In genomic region chr11:96685381-96685780, GRCm38 (mm10) we compare ENCODE assay signal across 15 mouse cellular contexts.
DNase-seq lines count a peak whose midpoint lies in the region; ATAC-seq and TF ChIP-seq lines count a peak whose summit lies in the region.
"Had no signal": no experiment of that assay in that cellular context is flagged by ENCODE, and none has a peak within 500 bp of the region (broad histone marks: within the 10 kb centered on the region; RNA-seq: fewer than 3 reads in every experiment).

No protein-coding gene starts in this region.

- no peak for ATAC-seq in hindbrain, embryonic 11.5 days (ENCODE audit: low FRiP score)
- ATAC-seq in hindbrain, embryonic 16.5 days: no peak
- ATAC-seq in lung, postnatal 0 days: no peak
- ATAC-seq in stomach, postnatal 0 days (ENCODE audit: low FRiP score, low TSS enrichment): no peak

- DNase-seq in hindbrain, embryonic 11.5 days (ENCODE audit: low spot score): peak; percentile 18
- DNase-seq in lung, postnatal 0 days (ENCODE audit: low spot score): no peak
- DNase-seq in lung, postnatal 10 days: no peak
- peak; percentile 54 for DNase-seq in MEL (ENCODE audit: low read depth, low spot score)
- no peak for DNase-seq in stomach, postnatal 0 days (ENCODE audit: low spot score)
- no peak for DNase-seq in frontal cortex, postnatal 10 days (ENCODE audit: low spot score in 2 of 2)
- no peak for DNase-seq in right cerebral cortex, postnatal 4 days
- DNase-seq: adrenal gland, postnatal 25 days; kidney, postnatal 4 days; lung, postnatal 36 days; midbrain, embryonic 14.5 days had no signal

- TF ChIP-seq CTCF in lung, postnatal 0 days (IDR thresholded peaks at IDR 0.05): peak; percentile 45
- TF ChIP-seq CTCF in MEL (IDR thresholded peaks at IDR 0.05 in 2 of 3, conservative IDR thresholded peaks at IDR 0.05 in 1 of 3; ENCODE audit: control insufficient read depth in 1 of 3, insufficient read depth in 1 of 3, low read depth in 2 of 3, low read length in 3 of 3, poor library complexity in 1 of 3, severe bottlenecking in 1 of 3): peak; percentile 64 to 81 (median 81)
- peak; percentile 64 for TF ChIP-seq CTCF in stomach, postnatal 0 days (IDR thresholded peaks at IDR 0.05; ENCODE audit: low read depth)

- H3K4me3 ChIP-seq in hindbrain, embryonic 11.5 days (ENCODE audit: low read depth, low read length): no peak overlapping the region
- H3K4me3 ChIP-seq in hindbrain, embryonic 16.5 days (ENCODE audit: low read length): no peak overlapping the region
- no peak overlapping the region for H3K4me3 ChIP-seq in lung, postnatal 0 days (ENCODE audit: low read depth, low read length)
- H3K4me3 ChIP-seq in MEL (ENCODE audit: control insufficient read depth in 1 of 2, insufficient read depth in 1 of 2, low read depth in 2 of 2, low read length in 2 of 2): no peak overlapping the region
- no peak overlapping the region for H3K4me3 ChIP-seq in stomach, postnatal 0 days (ENCODE audit: low read depth, low read length)
- H3K4me3 ChIP-seq: embryonic facial prominence, embryonic 13.5 days; hindbrain, embryonic 15.5 days had no signal

- no peaks in the 10 kb centered on the region for H3K36me3 ChIP-seq in hindbrain, embryonic 11.5 days (ENCODE audit: control insufficient read depth, insufficient read depth, low read length)
- H3K36me3 ChIP-seq in hindbrain, embryonic 16.5 days (ENCODE audit: control insufficient read depth, insufficient read depth, low read length): no peaks in the 10 kb centered on the region
- no peaks in the 10 kb centered on the region for H3K36me3 ChIP-seq in lung, postnatal 0 days (ENCODE audit: insufficient read depth, low read length)
- H3K36me3 ChIP-seq in MEL (ENCODE audit: control insufficient read depth in 1 of 2, insufficient read depth in 2 of 2, low read length in 2 of 2): no peaks in the 10 kb centered on the region
- H3K36me3 ChIP-seq in stomach, postnatal 0 days (ENCODE audit: control insufficient read depth, insufficient read depth, low read length): no peaks in the 10 kb centered on the region
- H3K36me3 ChIP-seq: embryonic facial prominence, embryonic 13.5 days; hindbrain, embryonic 15.5 days had no signal

- H3K27me3 ChIP-seq in hindbrain, embryonic 11.5 days (ENCODE audit: control insufficient read depth, insufficient read depth, low read length): no peaks in the 10 kb centered on the region
- no peaks in the 10 kb centered on the region for H3K27me3 ChIP-seq in hindbrain, embryonic 16.5 days (replicated peaks; ENCODE audit: control insufficient read depth, insufficient read depth, low read length)
- H3K27me3 ChIP-seq in lung, postnatal 0 days (replicated peaks; ENCODE audit: insufficient read depth, low read length): no peaks in the 10 kb centered on the region
- H3K27me3 ChIP-seq in MEL (ENCODE audit: control insufficient read depth in 1 of 2, insufficient read depth in 2 of 2, low read length in 2 of 2): peaks cover 24 to 31% of the 10 kb centered on the region in 2 experiments
- H3K27me3 ChIP-seq in stomach, postnatal 0 days (ENCODE audit: control insufficient read depth, insufficient read depth, low read length): no peaks in the 10 kb centered on the region
- H3K27me3 ChIP-seq: embryonic facial prominence, embryonic 13.5 days; hindbrain, embryonic 15.5 days had no signal

- 78% methylated on average over 2 of the region's 2 CpGs for WGBS in hindbrain, embryonic 11.5 days
- WGBS in hindbrain, embryonic 16.5 days: 85% methylated on average over 2 of the region's 2 CpGs
- 85% methylated on average over 2 of the region's 2 CpGs for WGBS in lung, postnatal 0 days
- WGBS in stomach, postnatal 0 days: 83% methylated on average over 2 of the region's 2 CpGs

- TF ChIP-seq RAD21 in MEL (IDR thresholded peaks at IDR 0.05; ENCODE audit: low read depth, low read length): peak; percentile 45

- H3K4me2 ChIP-seq in hindbrain, embryonic 11.5 days (replicated peaks; ENCODE audit: low read depth, low read length): no peak overlapping the region
- no peak overlapping the region for H3K4me2 ChIP-seq in hindbrain, embryonic 16.5 days (ENCODE audit: low read length)
- H3K4me2 ChIP-seq in lung, postnatal 0 days (replicated peaks; ENCODE audit: low read depth, low read length): no peak overlapping the region
- H3K4me2 ChIP-seq in stomach, postnatal 0 days (replicated peaks; ENCODE audit: low read depth): no peak overlapping the region
- H3K4me2 ChIP-seq: embryonic facial prominence, embryonic 13.5 days; heart, embryonic 11.5 days; hindbrain, embryonic 15.5 days had no signal

- no peak for TF ChIP-seq POLR2A in MEL (IDR thresholded peaks at IDR 0.05; ENCODE audit: control insufficient read depth in 1 of 2, insufficient read depth in 1 of 2, low read depth in 1 of 2, low read length in 2 of 2, poor library complexity in 1 of 2)

- no peak overlapping the region for H3K27ac ChIP-seq in hindbrain, embryonic 11.5 days (ENCODE audit: low read depth, low read length)
- H3K27ac ChIP-seq in hindbrain, embryonic 16.5 days (ENCODE audit: low read depth, low read length): no peak overlapping the region
- H3K27ac ChIP-seq in lung, postnatal 0 days (ENCODE audit: low read length): no peak overlapping the region
- H3K27ac ChIP-seq in MEL (ENCODE audit: control insufficient read depth, low read depth, low read length): no peak overlapping the region
- H3K27ac ChIP-seq in stomach, postnatal 0 days (replicated peaks): no peak overlapping the region
- H3K27ac ChIP-seq: embryonic facial prominence, embryonic 13.5 days; hindbrain, embryonic 15.5 days had no signal

- no peaks in the 10 kb centered on the region for H3K4me1 ChIP-seq in hindbrain, embryonic 11.5 days (replicated peaks; ENCODE audit: control insufficient read depth, insufficient read depth, low read length)
- H3K4me1 ChIP-seq in hindbrain, embryonic 16.5 days (ENCODE audit: control insufficient read depth, insufficient read depth, low read depth, low read length): no peaks in the 10 kb centered on the region
- H3K4me1 ChIP-seq in lung, postnatal 0 days (ENCODE audit: insufficient read depth, low read depth, low read length): no peaks in the 10 kb centered on the region
- no peaks in the 10 kb centered on the region for H3K4me1 ChIP-seq in MEL (ENCODE audit: control insufficient read depth in 1 of 2, insufficient read depth in 2 of 2, low read length in 2 of 2)
- H3K4me1 ChIP-seq in stomach, postnatal 0 days (replicated peaks; ENCODE audit: control insufficient read depth, insufficient read depth): no peaks in the 10 kb centered on the region
- H3K4me1 ChIP-seq: embryonic facial prominence, embryonic 13.5 days; hindbrain, embryonic 15.5 days had no signal

- TF ChIP-seq EP300 in lung, postnatal 0 days (IDR thresholded peaks at IDR 0.05): no peak
- no peak for TF ChIP-seq EP300 in MEL (IDR thresholded peaks at IDR 0.05; ENCODE audit: low read depth in 1 of 2, low read length in 2 of 2)
- TF ChIP-seq EP300 in stomach, postnatal 0 days (optimal IDR thresholded peaks at IDR 0.05): no peak

- H3K9ac ChIP-seq in hindbrain, embryonic 11.5 days (ENCODE audit: low read depth, low read length): no peak overlapping the region
- no peak overlapping the region for H3K9ac ChIP-seq in hindbrain, embryonic 16.5 days (ENCODE audit: low read depth, low read length)
- H3K9ac ChIP-seq in lung, postnatal 0 days (replicated peaks; ENCODE audit: low read depth): no peak overlapping the region
- no peak overlapping the region for H3K9ac ChIP-seq in MEL (ENCODE audit: control insufficient read depth, low read depth, low read length, poor library complexity, severe bottlenecking)
- no peak overlapping the region for H3K9ac ChIP-seq in stomach, postnatal 0 days (ENCODE audit: low read length)
- H3K9ac ChIP-seq: embryonic facial prominence, embryonic 13.5 days; hindbrain, embryonic 15.5 days had no signal

- no peaks in the 10 kb centered on the region for H3K9me3 ChIP-seq in hindbrain, embryonic 11.5 days (ENCODE audit: control insufficient read depth, low read length)
- H3K9me3 ChIP-seq in hindbrain, embryonic 16.5 days (ENCODE audit: control insufficient read depth, low read length): no peaks in the 10 kb centered on the region
- H3K9me3 ChIP-seq in lung, postnatal 0 days (ENCODE audit: low read length): no peaks in the 10 kb centered on the region
- H3K9me3 ChIP-seq in MEL (replicated peaks; ENCODE audit: insufficient read depth, low read length): no peaks in the 10 kb centered on the region
- H3K9me3 ChIP-seq in stomach, postnatal 0 days (ENCODE audit: control insufficient read depth, low read length): no peaks in the 10 kb centered on the region
- H3K9me3 ChIP-seq: embryonic facial prominence, embryonic 13.5 days; hindbrain, embryonic 15.5 days had no signal

- no peaks in the 10 kb centered on the region for H3K79me2 ChIP-seq in MEL (ENCODE audit: control insufficient read depth, insufficient read depth, low read length, poor library complexity)

TF ChIP-seq in MEL, 35 proteins besides CTCF, POLR2A, EP300 and RAD21:
- TF ChIP-seq MAZ (IDR thresholded peaks at IDR 0.05; ENCODE audit: low read depth, low read length) (no peak), SMC3 (IDR thresholded peaks at IDR 0.05; ENCODE audit: low read depth, low read length) (peak; percentile 56), ZNF384 (IDR thresholded peaks at IDR 0.05; ENCODE audit: low read depth, low read length) (peak; percentile 98), ZKSCAN1 (IDR thresholded peaks at IDR 0.05; ENCODE audit: low read depth, low read length) (peak; percentile 58; the same call in 1 of the 2 replicates)
TF ChIP-seq in MEL: peak in this region for 3.

Comparison
In these comparisons a context has a peak if more than half of its experiments do, and no peak if none do; other contexts are left out.
1. DNase-seq: peak in hindbrain, embryonic 11.5 days (single experiment) and MEL (single experiment); none in lung, postnatal 0 days (single experiment), lung, postnatal 10 days (single experiment), stomach, postnatal 0 days (single experiment), frontal cortex, postnatal 10 days (0 of 2) and right cerebral cortex, postnatal 4 days (single experiment).
2. Peak in every context shown above with its lines, with median percentiles within 50 percentile points of each other: CTCF ChIP-seq.